Mouse (Mus musculus) lung, postnatal 0 days (tissue): ENCODE measurements around the gene Lmntd1.

Experiments used
- CTCF ChIP-seq: IDR thresholded peaks from 2 replicates; pipeline ENCODE4 v1.5.1; 2016; ENCODE audit warnings: antibody characterized with exemption, mild to moderate bottlenecking
- EP300 ChIP-seq: IDR thresholded peaks from 2 replicates; pipeline ENCODE4 v1.6.1; 2016; ENCODE audit warnings: antibody characterized with exemption, mild to moderate bottlenecking, control low read depth

- no peak for TF ChIP-seq EP300
- no peak for TF ChIP-seq CTCF
Observed at GRCm38 (mm10) chr6:145426501-145426900, 187.6 kb downstream of the Lmntd1 start.
